Mouse (Mus musculus): Measurements from ENCODE around the gene Plxna4. TPM values are rescaled to one million over a fixed set of nuclear protein-coding genes. Genes with fewer than 3 reads are reported as not detected.
A peak's percentile ranks its signal among the peaks of the same experiment; 100 is the strongest.

Plxna4 gene
- polyA plus RNA-seq, 1 experiment from 2014 or later, result 18.6 TPM

DNA sequence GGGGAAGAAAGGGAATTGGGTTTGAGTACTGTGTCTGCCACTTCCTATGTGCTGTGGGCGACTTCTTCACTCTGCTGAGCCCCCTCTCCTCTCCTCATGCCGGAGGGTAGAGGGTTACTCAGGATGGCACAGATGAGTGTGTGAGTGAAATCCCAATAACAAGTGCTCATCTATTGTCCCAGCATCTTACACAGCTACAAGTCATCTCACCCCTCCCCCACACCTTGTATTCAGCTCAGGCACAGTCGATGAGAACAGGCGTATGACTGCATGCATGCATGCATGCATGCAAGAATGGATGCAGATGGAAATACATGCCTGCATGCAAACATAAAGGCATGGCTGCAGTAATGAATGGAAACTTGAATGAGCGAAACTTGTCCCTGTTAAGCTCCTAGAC is 327.7 kb downstream of the Plxna4 start:
- Histone ChIP-seq H3K9ac (no peak overlapping the region), H3K36me3 (ENCODE audit: poor library complexity, severe bottlenecking) (no peaks in the 10 kb centered on the region), H3K4me2 (no peak overlapping the region), H3K9me3 (replicated peaks) (no peaks in the 10 kb centered on the region), H3K27ac (no peak overlapping the region), H3K4me1 (peaks cover 34% of the 10 kb centered on the region), H3K4me3 (no peak overlapping the region), H3K27me3 (no peaks in the 10 kb centered on the region)
- 64% methylated on average over 5 of the region's 5 CpGs for WGBS
- ATAC-seq, result no peak

GRCm38 (mm10) chr6:32255191-32255590 is 332.8 kb downstream of the Plxna4 start:
- Histone ChIP-seq H3K4me2 (no peak overlapping the region), H3K36me3 (ENCODE audit: poor library complexity, severe bottlenecking) (no peaks in the 10 kb centered on the region), H3K9ac (no peak overlapping the region), H3K9me3 (replicated peaks) (no peaks in the 10 kb centered on the region), H3K27ac (no peak overlapping the region), H3K4me1 (peaks cover 34% of the 10 kb centered on the region), H3K4me3 (no peak overlapping the region), H3K27me3 (no peaks in the 10 kb centered on the region)
- 20% methylated on average over 2 of the region's 2 CpGs for WGBS
- no peak for ATAC-seq

GRCm38 (mm10) chr6:32252168-32252567 is 335.8 kb downstream of the Plxna4 start:
- Histone ChIP-seq H3K9me3 (replicated peaks) (no peaks in the 10 kb centered on the region), H3K27me3 (no peaks in the 10 kb centered on the region), H3K9ac (no peak overlapping the region), H3K36me3 (ENCODE audit: poor library complexity, severe bottlenecking) (no peaks in the 10 kb centered on the region), H3K27ac (peak overlapping the region; percentile 2; the same call in 1 of the 2 replicates), H3K4me1 (peaks cover 25% of the 10 kb centered on the region), H3K4me3 (no peak overlapping the region), H3K4me2 (no peak overlapping the region)
- whole genome bisulfite sequencing, result 37% methylated on average over 7 of the region's 7 CpGs
- ATAC-seq, result peak; percentile 86

GRCm38 (mm10) chr6:32251674-32252073 is 336.3 kb downstream of the Plxna4 start:
- H3K27ac ChIP-seq, result peak overlapping the region; percentile 27; the same call in 1 of the 2 replicates
- WGBS, result 74% methylated on average over 10 of the region's 10 CpGs

DNA sequence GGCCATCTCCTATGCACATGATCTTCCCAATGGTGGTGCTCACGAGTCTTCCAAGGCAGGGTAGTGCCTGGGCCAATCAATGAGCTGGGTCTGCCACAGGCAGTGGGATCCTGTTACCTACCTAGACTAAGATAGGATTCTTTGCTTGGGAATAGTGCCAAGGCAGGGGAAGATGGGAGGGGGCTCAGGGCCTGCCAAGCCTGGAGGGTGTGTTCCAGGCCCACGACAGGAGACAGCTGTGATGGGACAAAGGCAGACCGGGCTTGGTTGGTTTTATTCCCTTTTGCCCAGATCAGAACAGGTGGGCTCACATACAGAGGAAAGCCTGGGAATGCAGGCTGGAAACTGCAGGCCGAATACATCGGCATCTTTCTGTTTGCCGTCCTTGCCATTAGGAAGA is 342.0 kb downstream of the Plxna4 start:
- H3K27me3 ChIP-seq, result no peaks in the 10 kb centered on the region
- WGBS, result 57% methylated on average over 6 of the region's 6 CpGs
- ATAC-seq, result peak; percentile 21; the same call in 1 of the 2 replicates
- no peak overlapping the region for H3K4me3 ChIP-seq
- no peak overlapping the region; the same call in 1 of the 2 replicates for H3K27ac ChIP-seq
- peaks cover 12% of the 10 kb centered on the region for H3K4me1 ChIP-seq
- H3K9me3 ChIP-seq (replicated peaks), result no peaks in the 10 kb centered on the region
- no peaks in the 10 kb centered on the region for H3K36me3 ChIP-seq (ENCODE audit: poor library complexity, severe bottlenecking)
- no peak overlapping the region for H3K4me2 ChIP-seq
- no peak overlapping the region for H3K9ac ChIP-seq

More at GRCm38 (mm10) chr6:32251674-32252073, 336.3 kb downstream of the Plxna4 start:
- H3K27me3 ChIP-seq, result no peaks in the 10 kb centered on the region
- H3K36me3 ChIP-seq (ENCODE audit: poor library complexity, severe bottlenecking), result no peaks in the 10 kb centered on the region
- no peak overlapping the region for H3K4me2 ChIP-seq
- no peaks in the 10 kb centered on the region for H3K9me3 ChIP-seq (replicated peaks)
- H3K9ac ChIP-seq, result no peak overlapping the region
- H3K4me1 ChIP-seq, result peaks cover 25% of the 10 kb centered on the region
- ATAC-seq, result no peak
- H3K4me3 ChIP-seq, result no peak overlapping the region

DNA sequence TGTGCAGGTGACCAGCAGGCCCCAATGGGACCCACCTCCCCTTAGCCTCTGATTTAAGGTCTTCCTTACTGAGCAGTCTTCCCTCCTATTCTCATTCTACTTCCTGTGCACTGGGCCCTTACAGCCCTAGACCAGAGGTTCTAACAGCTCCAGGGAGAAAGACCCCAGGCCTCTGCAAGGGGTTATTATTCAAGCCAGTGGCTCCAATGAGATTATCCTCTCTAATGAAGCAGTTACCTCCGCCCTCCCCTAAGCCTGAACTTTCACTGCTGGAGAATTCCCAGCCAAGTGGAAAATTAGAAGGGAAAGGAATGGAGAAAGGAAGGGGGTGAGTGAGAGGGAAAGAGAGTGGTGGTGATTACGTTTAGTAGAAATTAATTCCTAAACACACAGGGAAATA is 345.0 kb downstream of the Plxna4 start:
- WGBS, result 7% methylated on average over 2 of the region's 2 CpGs
- Histone ChIP-seq H3K4me2 (no peak overlapping the region), H3K9me3 (replicated peaks) (no peaks in the 10 kb centered on the region), H3K9ac (no peak overlapping the region), H3K36me3 (ENCODE audit: poor library complexity, severe bottlenecking) (no peaks in the 10 kb centered on the region), H3K27me3 (0 out of 2 replicates have a peak, but pooled peaks cover 3% of the 10 kb centered on the region), H3K4me3 (no peak overlapping the region), H3K4me1 (peaks cover 12% of the 10 kb centered on the region), H3K27ac (no peak overlapping the region)
- no peak for ATAC-seq

- whole genome bisulfite sequencing, result 97% methylated on average over 2 of the region's 2 CpGs
- Histone ChIP-seq H3K4me1 (peaks cover 10% of the 10 kb centered on the region), H3K36me3 (ENCODE audit: poor library complexity, severe bottlenecking) (peaks cover 19% of the 10 kb centered on the region), H3K27ac (no peak overlapping the region), H3K4me3 (no peak overlapping the region), H3K9me3 (replicated peaks) (no peaks in the 10 kb centered on the region), H3K4me2 (no peak overlapping the region), H3K27me3 (no peaks in the 10 kb centered on the region), H3K9ac (no peak overlapping the region)
- no peak for ATAC-seq
Measured at GRCm38 (mm10) chr6:32231383-32231782, 356.6 kb downstream of the Plxna4 start.

GRCm38 (mm10) chr6:32226636-32227035 is 361.4 kb downstream of the Plxna4 start:
- peaks cover 10% of the 10 kb centered on the region for H3K4me1 ChIP-seq

DNA sequence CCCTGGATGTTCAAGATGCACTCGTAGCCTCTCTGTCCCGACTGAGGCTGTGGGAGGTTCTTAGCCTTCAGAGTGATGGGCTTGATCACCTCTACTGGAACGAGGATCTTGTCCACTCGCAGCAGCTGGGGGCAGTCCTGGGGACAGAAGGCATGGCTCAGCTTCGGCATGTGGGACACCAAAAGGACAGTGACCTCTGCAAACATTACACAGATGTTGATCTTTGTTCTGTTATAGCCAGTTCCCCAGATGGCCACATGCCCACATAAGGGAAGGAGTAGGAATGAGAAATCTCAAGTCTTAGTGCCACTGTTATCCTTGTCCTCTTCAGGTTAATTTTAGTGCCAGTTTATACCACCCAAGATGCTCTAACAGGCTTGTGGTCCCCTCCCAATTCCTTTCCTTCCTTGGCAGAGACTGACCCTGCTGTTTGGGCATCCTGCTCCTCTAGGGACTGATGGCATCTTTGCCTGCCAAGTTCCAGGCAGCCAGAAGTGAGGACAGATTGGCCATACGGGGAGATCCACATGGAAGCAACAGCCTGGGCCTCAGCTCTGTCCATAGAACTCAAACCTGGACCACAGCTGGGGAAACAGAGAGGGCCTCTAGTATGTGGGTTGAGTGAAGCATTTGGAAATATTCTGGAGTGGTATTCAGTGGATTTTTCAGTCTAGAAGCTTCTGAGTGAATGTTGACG is 363.8 kb downstream of the Plxna4 start:
- Histone ChIP-seq H3K27me3 (no peaks in the 10 kb centered on the region), H3K27ac (no peak overlapping the region), H3K9me3 (replicated peaks) (peaks cover 6% of the 10 kb centered on the region; the same call in 1 of the 2 replicates), H3K4me1 (peaks cover 10% of the 10 kb centered on the region), H3K36me3 (ENCODE audit: poor library complexity, severe bottlenecking) (0 out of 2 replicates have a peak, but pooled peaks cover 8% of the 10 kb centered on the region), H3K4me3 (no peak overlapping the region), H3K4me2 (no peak overlapping the region), H3K9ac (no peak overlapping the region)
- WGBS, result 92% methylated on average over 7 of the region's 7 CpGs
- ATAC-seq, result no peak

More at GRCm38 (mm10) chr6:32226636-32227035, 361.4 kb downstream of the Plxna4 start:
- Histone ChIP-seq H3K27me3 (no peaks in the 10 kb centered on the region), H3K9me3 (replicated peaks) (peaks cover 6% of the 10 kb centered on the region; the same call in 1 of the 2 replicates), H3K4me2 (no peak overlapping the region), H3K4me3 (no peak overlapping the region), H3K9ac (no peak overlapping the region), H3K27ac (no peak overlapping the region), H3K36me3 (ENCODE audit: poor library complexity, severe bottlenecking) (0 out of 2 replicates have a peak, but pooled peaks cover 4% of the 10 kb centered on the region)
- no peak for ATAC-seq
- 6% methylated on average over 1 of the region's 1 CpGs for WGBS

- Histone ChIP-seq H3K4me3 (no peak overlapping the region), H3K27me3 (no peaks in the 10 kb centered on the region), H3K9me3 (replicated peaks) (peaks cover 2% of the 10 kb centered on the region; the same call in 1 of the 2 replicates), H3K4me2 (no peak overlapping the region), H3K27ac (no peak overlapping the region), H3K4me1 (no peaks in the 10 kb centered on the region), H3K9ac (no peak overlapping the region), H3K36me3 (ENCODE audit: poor library complexity, severe bottlenecking) (0 out of 2 replicates have a peak, but pooled peaks cover 8% of the 10 kb centered on the region)
- no peak for ATAC-seq
- 88% methylated on average over 8 of the region's 8 CpGs for WGBS
Measured at GRCm38 (mm10) chr6:32220765-32221164, 367.2 kb downstream of the Plxna4 start.

- Histone ChIP-seq H3K9ac (no peak overlapping the region), H3K27ac (no peak overlapping the region), H3K9me3 (replicated peaks) (no peaks in the 10 kb centered on the region), H3K4me1 (no peaks in the 10 kb centered on the region), H3K36me3 (ENCODE audit: poor library complexity, severe bottlenecking) (peaks cover 12% of the 10 kb centered on the region; the same call in 1 of the 2 replicates), H3K4me2 (no peak overlapping the region), H3K27me3 (no peaks in the 10 kb centered on the region), H3K4me3 (no peak overlapping the region)
- ATAC-seq, result no peak
- WGBS, result 87% methylated on average over 3 of the region's 3 CpGs
Measured at GRCm38 (mm10) chr6:32218544-32218943, 369.4 kb downstream of the Plxna4 start.

DNA sequence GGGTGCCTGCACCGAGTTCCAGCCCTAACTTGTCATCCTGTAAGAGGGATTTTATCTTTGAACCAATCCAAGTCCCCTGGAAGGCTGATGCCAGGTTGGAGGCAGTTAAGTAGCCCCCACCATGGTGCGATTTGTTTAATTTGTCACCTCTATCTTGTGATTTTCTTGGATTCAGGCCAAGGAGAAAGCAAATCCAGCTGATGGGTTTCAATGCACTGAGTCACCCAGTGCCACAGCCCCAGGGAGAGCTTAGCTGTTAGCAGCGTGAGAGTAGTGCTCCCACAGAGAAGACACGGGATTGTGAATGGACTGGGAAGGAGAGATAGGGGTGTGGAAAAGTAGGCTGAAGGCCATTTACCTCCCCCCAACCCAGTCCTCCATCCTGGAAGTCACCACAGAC is 375.6 kb downstream of the Plxna4 start:
- H3K9ac ChIP-seq, result no peak overlapping the region
- no peak overlapping the region for H3K4me2 ChIP-seq
- H3K36me3 ChIP-seq (ENCODE audit: poor library complexity, severe bottlenecking), result peaks cover 25% of the 10 kb centered on the region; the same call in 1 of the 2 replicates
- H3K4me3 ChIP-seq, result no peak overlapping the region
- no peak overlapping the region for H3K27ac ChIP-seq
- no peaks in the 10 kb centered on the region; the same call in 1 of the 2 replicates for H3K4me1 ChIP-seq
- H3K27me3 ChIP-seq, result no peaks in the 10 kb centered on the region
- no peak for ATAC-seq
- WGBS, result 36% methylated on average over 4 of the region's 4 CpGs
- no peaks in the 10 kb centered on the region for H3K9me3 ChIP-seq (replicated peaks)
